Mouse (Mus musculus): ENCODE measurements around the gene Cnot2.

GRCm38 (mm10) chr10:116473759-116474549, 107.4 kb downstream of the Cnot2 start, which contains the start of gene Kcnmb4:
- no peak for TF ChIP-seq POLR2A (IDR thresholded peaks at IDR 0.05; ENCODE audit: low read depth, low read length)
- no peak for TF ChIP-seq CTCF (IDR thresholded peaks at IDR 0.05; ENCODE audit: extremely low read depth, insufficient read length, insufficient replicate concordance, low read depth, low read length)

Measured in small intestine, adult 2 months (tissue).